Mouse (Mus musculus) stomach, embryonic 16.5 days (tissue): ENCODE measurements around the gene Olfr520. TPM values are rescaled to one million over a fixed set of nuclear protein-coding genes. Genes with fewer than 3 reads are reported as not detected.
"Not testable (repeated sequence)": the region's sequence is repeated elsewhere in the genome, so short reads cannot be mapped to it uniquely, and the experiment has no call there.

ENCODE experiments used
- ATAC-seq: fragments of 200-750 bp; cut with Nextera tagmentation; 2 replicates; pipeline ENCODE4 v1.8.0; 2017; ENCODE audit warnings: moderate number of reproducible peaks, moderate TSS enrichment; ENCODE audit not compliant: insufficient read depth, low FRiP score
- H3K27ac ChIP-seq: fragments of 300-500 bp; sonication (generic); 2 replicates; pipeline ENCODE4 v1.5.1; 2014; ENCODE audit warnings: low read length
- H3K27me3 ChIP-seq: fragments of 300-500 bp; sonication (generic); 2 replicates; pipeline ENCODE4 v1.6.1; 2014; ENCODE audit warnings: low read length, control low read depth, mixed read lengths; ENCODE audit not compliant: control insufficient read depth, insufficient read depth
- H3K36me3 ChIP-seq: fragments of 300-500 bp; sonication (generic); 2 replicates; pipeline ENCODE4 v1.6.1; 2014; ENCODE audit warnings: low read length; ENCODE audit not compliant: control insufficient read depth, insufficient read depth
- H3K4me1 ChIP-seq: fragments of 300-500 bp; sonication (generic); 2 replicates; pipeline ENCODE4 v1.6.1; 2014; ENCODE audit warnings: low read length, control low read depth, mixed read lengths; ENCODE audit not compliant: control insufficient read depth, insufficient read depth
- H3K4me2 ChIP-seq: fragments of 300-500 bp; sonication (generic); 2 replicates; pipeline ENCODE4 v1.6.1; 2014; ENCODE audit warnings: low read depth, low read length, mixed read lengths
- H3K4me3 ChIP-seq: fragments of 300-500 bp; sonication (generic); replicated peaks from 2 replicates; pipeline ENCODE4 v1.5.1; 2014; ENCODE audit warnings: mild to moderate bottlenecking, low read length
- H3K9ac ChIP-seq: fragments of 300-500 bp; sonication (generic); 2 replicates; pipeline ENCODE4 v1.6.1; 2014; ENCODE audit warnings: low read length
- H3K9me3 ChIP-seq: fragments of 300-500 bp; sonication (generic); replicated peaks from 2 replicates; pipeline ENCODE4 v1.6.1; 2016; ENCODE audit warnings: low read length, control low read depth; ENCODE audit not compliant: control insufficient read depth
- WGBS: fragments of 180-500 bp; shearing (Covaris S2); extraction: QIAGEN DNeasy Blood & Tissue Kit; methylation state at CpG from one replicate; pipeline ENCODE4 v1.1.7; 2014; 5-methylcytosine and 5-hydroxymethylcytosine counted together
- polyA plus RNA-seq: library from polyadenylated mRNA; unstranded; fragments of >200 nt; fragmentation: Nextera tagmentation; extraction: Ambion mirVana; gene quantifications from 2 replicates; pipeline ENCODE4 v1.2.1, GENCODE M21; 2015

The Olfr520 gene
- polyA plus RNA-seq, result not detected in 2 replicates

GRCm38 (mm10) chr7:99729973-99730372, at the start of gene Olfr520:
Olfr520 (plus strand) TSS chr7:99730273.
- 0 out of 2 replicates have a peak, but pooled peaks cover 5% of the 10 kb centered on the region for H3K9me3 ChIP-seq
- 95% methylated on average over 2 of the region's 2 CpGs for WGBS
- H3K4me1 ChIP-seq, result no peaks in the 10 kb centered on the region
- no peak within 1 kb of the TSS for H3K9ac ChIP-seq
- no peak for ATAC-seq
- H3K36me3 ChIP-seq, result no peaks in the 10 kb centered on the region
- no peaks in the 10 kb centered on the region for H3K27me3 ChIP-seq
- H3K27ac ChIP-seq, result no peak within 1 kb of the TSS
- no peak within 1 kb of the TSS for H3K4me3 ChIP-seq
- H3K4me2 ChIP-seq, result no peak within 1 kb of the TSS

GRCm38 (mm10) chr7:99680771-99681170, 49.3 kb upstream of the Olfr520 start:
- WGBS, result 66% methylated on average over 5 of the region's 5 CpGs
- no peak overlapping the region for H3K4me2 ChIP-seq
- H3K36me3 ChIP-seq, result no peaks in the 10 kb centered on the region
- H3K9me3 ChIP-seq, result no peaks in the 10 kb centered on the region
- H3K27ac ChIP-seq, result no peak overlapping the region
- no peaks in the 10 kb centered on the region for H3K4me1 ChIP-seq
- H3K27me3 ChIP-seq, result no peaks in the 10 kb centered on the region
- H3K9ac ChIP-seq, result no peak overlapping the region
- ATAC-seq, result no peak
- H3K4me3 ChIP-seq, result no peak overlapping the region

- Histone ChIP-seq H3K4me2 (no peak overlapping the region), H3K27me3 (no peaks in the 10 kb centered on the region), H3K36me3 (no peaks in the 10 kb centered on the region), H3K9ac (no peak overlapping the region), H3K9me3 (no peaks in the 10 kb centered on the region), H3K4me1 (no peaks in the 10 kb centered on the region), H3K4me3 (no peak overlapping the region), H3K27ac (no peak overlapping the region)
- WGBS, result 62% methylated on average over 4 of the region's 4 CpGs
- no peak for ATAC-seq
Measured at GRCm38 (mm10) chr7:99684086-99684485, 46.0 kb upstream of the Olfr520 start.

- H3K36me3 ChIP-seq, result no peaks in the 10 kb centered on the region
- no peak overlapping the region for H3K4me3 ChIP-seq
- ATAC-seq, result no peak
- no peaks in the 10 kb centered on the region for H3K9me3 ChIP-seq
- no peak overlapping the region for H3K4me2 ChIP-seq
- H3K9ac ChIP-seq, result no peak overlapping the region
- H3K27ac ChIP-seq, result no peak overlapping the region
- H3K4me1 ChIP-seq, result no peaks in the 10 kb centered on the region
- WGBS, result 55% methylated on average over 7 of the region's 7 CpGs
- no peaks in the 10 kb centered on the region for H3K27me3 ChIP-seq
Measured at GRCm38 (mm10) chr7:99690819-99691218, 39.3 kb upstream of the Olfr520 start.

GRCm38 (mm10) chr7:99692396-99692795, 37.7 kb upstream of the Olfr520 start:
- H3K9ac ChIP-seq, result no peak overlapping the region
- H3K27ac ChIP-seq, result no peak overlapping the region
- peak; percentile 40; the same call in 1 of the 2 replicates for ATAC-seq
- no peaks in the 10 kb centered on the region for H3K4me1 ChIP-seq
- no peak overlapping the region for H3K4me2 ChIP-seq
- no peaks in the 10 kb centered on the region for H3K36me3 ChIP-seq
- no peaks in the 10 kb centered on the region for H3K27me3 ChIP-seq
- H3K4me3 ChIP-seq, result no peak overlapping the region
- WGBS, result 62% methylated on average over 3 of the region's 3 CpGs
- no peaks in the 10 kb centered on the region for H3K9me3 ChIP-seq

GRCm38 (mm10) chr7:99693387-99693786, 36.7 kb upstream of the Olfr520 start:
- Histone ChIP-seq H3K9ac (no peak overlapping the region), H3K9me3 (no peaks in the 10 kb centered on the region), H3K27ac (no peak overlapping the region), H3K4me1 (no peaks in the 10 kb centered on the region), H3K4me3 (no peak overlapping the region), H3K4me2 (no peak overlapping the region), H3K36me3 (no peaks in the 10 kb centered on the region), H3K27me3 (no peaks in the 10 kb centered on the region)
- WGBS, result 86% methylated on average over 3 of the region's 3 CpGs
- ATAC-seq, result no peak

- Histone ChIP-seq H3K9me3 (no peaks in the 10 kb centered on the region), H3K4me3 (no peak overlapping the region), H3K36me3 (no peaks in the 10 kb centered on the region), H3K4me2 (no peak overlapping the region), H3K9ac (no peak overlapping the region), H3K27me3 (no peaks in the 10 kb centered on the region), H3K27ac (no peak overlapping the region), H3K4me1 (no peaks in the 10 kb centered on the region; the same call in 1 of the 2 replicates)
- no peak for ATAC-seq
- WGBS, result 84% methylated on average over 3 of the region's 3 CpGs
Measured at GRCm38 (mm10) chr7:99693976-99694375, 36.1 kb upstream of the Olfr520 start.

- ATAC-seq, H3K9me3 ChIP-seq, H3K4me1 ChIP-seq, H3K27me3 ChIP-seq, H3K27ac ChIP-seq, H3K36me3 ChIP-seq, H3K4me2 ChIP-seq, H3K4me3 ChIP-seq, H3K9ac ChIP-seq: not testable (repeated sequence)
- 70% methylated on average over 5 of the region's 5 CpGs for WGBS
Measured at GRCm38 (mm10) chr7:99694424-99694823, 35.6 kb upstream of the Olfr520 start.

GRCm38 (mm10) chr7:99695471-99696057, 34.5 kb upstream of the Olfr520 start:
- Histone ChIP-seq H3K4me2 (no peak overlapping the region), H3K27me3 (no peaks in the 10 kb centered on the region), H3K4me1 (no peaks in the 10 kb centered on the region; the same call in 1 of the 2 replicates), H3K9ac (no peak overlapping the region), H3K4me3 (no peak overlapping the region), H3K9me3 (no peaks in the 10 kb centered on the region), H3K36me3 (no peaks in the 10 kb centered on the region), H3K27ac (no peak overlapping the region)
- 80% methylated on average over 8 of the region's 8 CpGs for WGBS
- no peak for ATAC-seq
